Mouse (Mus musculus) stomach, postnatal 0 days (tissue): ENCODE measurements at regions not wholly inside any gene's neighbourhood (a gene's known extent, or its start where the extent isn't known, plus 50 kb on each side); places are given as distances from the start of the nearest gene placed in this dataset.

Experiments used
- CTCF ChIP-seq: IDR thresholded peaks from 2 replicates; pipeline ENCODE4 v1.5.1; 2016; ENCODE audit warnings: antibody characterized with exemption, low read depth, mild to moderate bottlenecking, moderate library complexity
- EP300 ChIP-seq: optimal IDR thresholded peaks from 2 replicates; pipeline ENCODE3; 2016; ENCODE audit warnings: antibody characterized with exemption

- TF ChIP-seq CTCF (no peak), EP300 (no peak)
These were observed 484.6 kb upstream of the Mpdz start for GRCm38 (mm10) chr4:81927176-81927714.
